Mouse (Mus musculus) brain, embryonic 14.5 days (tissue): ENCODE results near the gene Rab1a. TPM values are rescaled to one million over a fixed set of nuclear protein-coding genes. Genes with fewer than 3 reads are reported as not detected.

ENCODE experiments used
- DNase-seq: peaks from one replicate; pipeline ENCODE4 v3.0.0-alpha.2; 2011; ENCODE audit warnings: low read depth
- CTCF ChIP-seq: fragments of 200-500 bp; IDR thresholded peaks from 2 replicates; pipeline ENCODE4 v1.5.1; 2012; ENCODE audit warnings: inconsistent platforms, mild to moderate bottlenecking, moderate library complexity, borderline replicate concordance; ENCODE audit not compliant: insufficient read depth, insufficient read length; ENCODE audit errors: extremely low read depth
- POLR2A ChIP-seq: fragments of 200-500 bp; IDR thresholded peaks from 2 replicates; pipeline ENCODE4 v1.6.1; 2012; ENCODE audit warnings: mild to moderate bottlenecking, inconsistent platforms, borderline replicate concordance; ENCODE audit not compliant: poor library complexity, insufficient read depth, insufficient read length, severe bottlenecking; ENCODE audit errors: extremely low read depth
- polyA plus RNA-seq: library from polyadenylated mRNA; depleted of rRNA; stranded (reverse); fragments of >200 nt; gene quantifications from 2 replicates; pipeline ENCODE4 v1.2.3, GENCODE M21; 2012

Rab1a gene
- polyA plus RNA-seq, 1 experiment, result 214 TPM

GRCm38 (mm10) chr11:20243214-20243913 is 42.1 kb downstream of the Rab1a start:
- no peak for TF ChIP-seq POLR2A
- peak; percentile 6; the same call in 1 of the 2 replicates for TF ChIP-seq CTCF

GRCm38 (mm10) chr11:20244336-20245290 is 43.4 kb downstream of the Rab1a start:
- TF ChIP-seq POLR2A (no peak), CTCF (no peak)
- DNase-seq, result no peak

More at GRCm38 (mm10) chr11:20243214-20243913, 42.1 kb downstream of the Rab1a start:
- DNase-seq, result no peak

GRCm38 (mm10) chr11:20245316-20245715 is 44.1 kb downstream of the Rab1a start:
- TF ChIP-seq POLR2A (no peak), CTCF (no peak)
- no peak for DNase-seq

GRCm38 (mm10) chr11:20246616-20247015 is 45.4 kb downstream of the Rab1a start:
- TF ChIP-seq CTCF, result no peak
- TF ChIP-seq POLR2A, result no peak
- DNase-seq, result no peak

- no peak for DNase-seq
- no peak for TF ChIP-seq POLR2A
- TF ChIP-seq CTCF, result no peak
Observed at GRCm38 (mm10) chr11:20247146-20247855, 46.1 kb downstream of the Rab1a start.

- peak; percentile 39 for DNase-seq
Observed at GRCm38 (mm10) chr11:20248277-20248676, 47.0 kb downstream of the Rab1a start.

GRCm38 (mm10) chr11:20248840-20249239 is 47.6 kb downstream of the Rab1a start:
- no peak for TF ChIP-seq POLR2A
- TF ChIP-seq CTCF, result no peak
- no peak for DNase-seq

More at GRCm38 (mm10) chr11:20248277-20248676, 47.0 kb downstream of the Rab1a start:
- TF ChIP-seq CTCF, result no peak
- no peak for TF ChIP-seq POLR2A

GRCm38 (mm10) chr11:20249296-20250110 is 48.3 kb downstream of the Rab1a start, which contains the start of gene Cep68:
Gene Cep68 (minus strand): TSS chr11:20249429.
- TF ChIP-seq CTCF (no peak), POLR2A (peak; percentile 71)
- peak; percentile 98 for DNase-seq

- no peak for DNase-seq
- TF ChIP-seq POLR2A (no peak), CTCF (no peak)
Observed at GRCm38 (mm10) chr11:20250476-20251178, 49.4 kb downstream of the Rab1a start.

GRCm38 (mm10) chr11:20253088-20253487 is 51.9 kb downstream of the Rab1a start:
- DNase-seq, result no peak
- TF ChIP-seq POLR2A, result no peak
- no peak for TF ChIP-seq CTCF

- TF ChIP-seq CTCF (no peak), POLR2A (no peak)
- DNase-seq, result no peak
Observed at GRCm38 (mm10) chr11:20254791-20255190, 53.6 kb downstream of the Rab1a start.
